Mouse (Mus musculus) heart, embryonic 15.5 days (tissue): ENCODE measurements around the gene Pygm. TPM values are rescaled to one million over a fixed set of nuclear protein-coding genes. Genes with fewer than 3 reads are reported as not detected.

Experiments used
- ATAC-seq: fragments of 200-750 bp; cut with Nextera tagmentation; replicated peaks from 2 replicates; pipeline ENCODE4 v1.8.0; 2017; ENCODE audit warnings: low read depth, moderate TSS enrichment; ENCODE audit not compliant: insufficient number of reproducible peaks, insufficient read depth, low FRiP score
- H3K27ac ChIP-seq: fragments of 300-500 bp; sonication (generic); 2 replicates; pipeline ENCODE4 v1.5.1; 2015; ENCODE audit warnings: mild to moderate bottlenecking, inconsistent platforms
- H3K27me3 ChIP-seq: fragments of 300-500 bp; sonication (generic); 2 replicates; pipeline ENCODE4 v1.6.1; 2015; ENCODE audit warnings: inconsistent platforms
- H3K36me3 ChIP-seq: fragments of 300-500 bp; sonication (generic); 2 replicates; pipeline ENCODE4 v1.6.1; 2015; ENCODE audit warnings: mild to moderate bottlenecking, inconsistent platforms
- H3K4me1 ChIP-seq: fragments of 300-500 bp; sonication (generic); replicated peaks from 2 replicates; pipeline ENCODE4 v1.6.1; 2015; ENCODE audit warnings: inconsistent platforms
- H3K4me2 ChIP-seq: fragments of 300-500 bp; sonication (generic); 2 replicates; pipeline ENCODE4 v1.6.1; 2015; ENCODE audit warnings: inconsistent platforms, mild to moderate bottlenecking, moderate library complexity
- H3K4me3 ChIP-seq: fragments of 300-500 bp; sonication (generic); 2 replicates; pipeline ENCODE4 v1.5.1; 2015; ENCODE audit warnings: mild to moderate bottlenecking, inconsistent platforms
- H3K9ac ChIP-seq: fragments of 300-500 bp; sonication (generic); 2 replicates; pipeline ENCODE4 v1.6.1; 2015; ENCODE audit warnings: mild to moderate bottlenecking, inconsistent platforms
- H3K9me3 ChIP-seq: fragments of 300-500 bp; sonication (generic); replicated peaks from 2 replicates; pipeline ENCODE4 v1.6.1; 2016; ENCODE audit warnings: inconsistent platforms
- WGBS: fragments of 180-500 bp; shearing (Covaris S2); methylation state at CpG from one replicate; pipeline ENCODE4 v1.1.7; 2015; ENCODE audit warnings: mixed read lengths; 5-methylcytosine and 5-hydroxymethylcytosine counted together
- polyA plus RNA-seq: library from polyadenylated mRNA; unstranded; fragments of >200 nt; fragmentation: Nextera tagmentation; extraction: Ambion mirVana; gene quantifications from 2 replicates; pipeline ENCODE4 v1.2.1, GENCODE M21; 2015

Gene Pygm
- polyA plus RNA-seq, 1 experiment from 2014 or later: 297 TPM

- peak overlapping the region; percentile 100 for H3K4me2 ChIP-seq
- H3K9me3 ChIP-seq: no peaks in the 10 kb centered on the region
- H3K27ac ChIP-seq: peak overlapping the region; percentile 74
- H3K36me3 ChIP-seq: peaks cover 3% of the 10 kb centered on the region; the same call in 1 of the 2 replicates
- peak; percentile 2; the same call in 1 of the 2 replicates for ATAC-seq
- peak overlapping the region; percentile 69 for H3K4me3 ChIP-seq
- 2% methylated on average over 29 of the region's 29 CpGs for WGBS
- H3K9ac ChIP-seq: peak overlapping the region; percentile 72
- peaks cover 18% of the 10 kb centered on the region; the same call in 1 of the 2 replicates for H3K27me3 ChIP-seq
- peaks cover 38% of the 10 kb centered on the region for H3K4me1 ChIP-seq
These were observed 16.2 kb downstream of the Pygm start for GRCm38 (mm10) chr19:6400096-6401086.

GRCm38 (mm10) chr19:6401131-6401815 is 17.1 kb downstream of the Pygm start:
- Histone ChIP-seq H3K9ac (peak overlapping the region; percentile 46), H3K4me2 (peak overlapping the region; percentile 100), H3K27ac (peak overlapping the region; percentile 74), H3K9me3 (no peaks in the 10 kb centered on the region), H3K36me3 (peaks cover 1% of the 10 kb centered on the region; the same call in 1 of the 2 replicates), H3K4me3 (peak overlapping the region; percentile 69), H3K27me3 (peaks cover 18% of the 10 kb centered on the region; the same call in 1 of the 2 replicates), H3K4me1 (peaks cover 38% of the 10 kb centered on the region)
- peak; percentile 25 for ATAC-seq
- under 1% methylated on average over 32 of the region's 32 CpGs for WGBS

- 11% methylated on average over 9 of the region's 9 CpGs for WGBS
- Histone ChIP-seq H3K27ac (peak overlapping the region; percentile 74; the same call in 1 of the 2 replicates), H3K27me3 (peaks cover 18% of the 10 kb centered on the region; the same call in 1 of the 2 replicates), H3K36me3 (no peaks in the 10 kb centered on the region; the same call in 1 of the 2 replicates), H3K4me3 (peak overlapping the region; percentile 69), H3K9ac (peak overlapping the region; percentile 46), H3K4me1 (peaks cover 38% of the 10 kb centered on the region), H3K4me2 (peak overlapping the region; percentile 100), H3K9me3 (no peaks in the 10 kb centered on the region)
- no peak for ATAC-seq
These were observed 17.8 kb downstream of the Pygm start for GRCm38 (mm10) chr19:6401951-6402350.

- no peak for ATAC-seq
- H3K4me2 ChIP-seq: no peak overlapping the region
- H3K36me3 ChIP-seq: no peaks in the 10 kb centered on the region
- no peak overlapping the region for H3K4me3 ChIP-seq
- no peaks in the 10 kb centered on the region for H3K9me3 ChIP-seq
- H3K4me1 ChIP-seq: peaks cover 31% of the 10 kb centered on the region
- WGBS: 84% methylated on average over 10 of the region's 10 CpGs
- no peak overlapping the region for H3K9ac ChIP-seq
- no peak overlapping the region for H3K27ac ChIP-seq
- H3K27me3 ChIP-seq: peaks cover 18% of the 10 kb centered on the region; the same call in 1 of the 2 replicates
These were observed 19.7 kb downstream of the Pygm start for GRCm38 (mm10) chr19:6403869-6404268.

GRCm38 (mm10) chr19:6405433-6405832 is 21.2 kb downstream of the Pygm start:
- WGBS: 76% methylated on average over 10 of the region's 10 CpGs
- Histone ChIP-seq H3K36me3 (no peaks in the 10 kb centered on the region), H3K9ac (no peak overlapping the region), H3K4me2 (no peak overlapping the region), H3K27me3 (peaks cover 18% of the 10 kb centered on the region; the same call in 1 of the 2 replicates), H3K27ac (no peak overlapping the region), H3K4me3 (no peak overlapping the region), H3K4me1 (peaks cover 17% of the 10 kb centered on the region), H3K9me3 (no peaks in the 10 kb centered on the region)
- no peak for ATAC-seq

- no peak for ATAC-seq
- peaks cover under 1% of the 10 kb centered on the region for H3K4me1 ChIP-seq
- peaks cover 14% of the 10 kb centered on the region; the same call in 1 of the 2 replicates for H3K27me3 ChIP-seq
- 81% methylated on average over 8 of the region's 8 CpGs for WGBS
- no peaks in the 10 kb centered on the region for H3K36me3 ChIP-seq
- no peak overlapping the region for H3K4me3 ChIP-seq
- H3K9me3 ChIP-seq: no peaks in the 10 kb centered on the region
- H3K9ac ChIP-seq: no peak overlapping the region
- no peak overlapping the region for H3K27ac ChIP-seq
- H3K4me2 ChIP-seq: no peak overlapping the region
These were observed 22.9 kb downstream of the Pygm start for GRCm38 (mm10) chr19:6407109-6407508.

- ATAC-seq: no peak
- no peak overlapping the region for H3K4me2 ChIP-seq
- no peaks in the 10 kb centered on the region for H3K4me1 ChIP-seq
- H3K36me3 ChIP-seq: no peaks in the 10 kb centered on the region
- H3K9ac ChIP-seq: no peak overlapping the region
- no peak overlapping the region for H3K27ac ChIP-seq
- H3K4me3 ChIP-seq: no peak overlapping the region
- WGBS: 66% methylated on average over 16 of the region's 16 CpGs
- H3K27me3 ChIP-seq: peaks cover 7% of the 10 kb centered on the region; the same call in 1 of the 2 replicates
- H3K9me3 ChIP-seq: no peaks in the 10 kb centered on the region
These were observed 23.8 kb downstream of the Pygm start for GRCm38 (mm10) chr19:6407816-6408510.

- Histone ChIP-seq H3K4me1 (no peaks in the 10 kb centered on the region), H3K9me3 (no peaks in the 10 kb centered on the region), H3K27me3 (0 out of 2 replicates have a peak, but pooled peaks cover under 1% of the 10 kb centered on the region), H3K4me2 (no peak overlapping the region), H3K36me3 (no peaks in the 10 kb centered on the region), H3K27ac (no peak overlapping the region), H3K4me3 (no peak overlapping the region), H3K9ac (no peak overlapping the region)
- 76% methylated on average over 8 of the region's 8 CpGs for WGBS
- ATAC-seq: no peak
These were observed 24.6 kb downstream of the Pygm start for GRCm38 (mm10) chr19:6408749-6409148.

- no peak overlapping the region for H3K9ac ChIP-seq
- no peak for ATAC-seq
- no peaks in the 10 kb centered on the region for H3K4me1 ChIP-seq
- no peaks in the 10 kb centered on the region for H3K36me3 ChIP-seq
- H3K27ac ChIP-seq: no peak overlapping the region
- 74% methylated on average over 5 of the region's 5 CpGs for WGBS
- no peaks in the 10 kb centered on the region for H3K27me3 ChIP-seq
- no peak overlapping the region for H3K4me3 ChIP-seq
- H3K4me2 ChIP-seq: no peak overlapping the region
- H3K9me3 ChIP-seq: no peaks in the 10 kb centered on the region
These were observed 25.0 kb downstream of the Pygm start for GRCm38 (mm10) chr19:6409176-6409575.

- no peaks in the 10 kb centered on the region for H3K27me3 ChIP-seq
- no peak overlapping the region for H3K27ac ChIP-seq
- no peak overlapping the region for H3K9ac ChIP-seq
- 75% methylated on average over 5 of the region's 5 CpGs for WGBS
- ATAC-seq: no peak
- H3K4me3 ChIP-seq: no peak overlapping the region
- H3K9me3 ChIP-seq: no peaks in the 10 kb centered on the region
- no peak overlapping the region for H3K4me2 ChIP-seq
- H3K36me3 ChIP-seq: no peaks in the 10 kb centered on the region
- H3K4me1 ChIP-seq: no peaks in the 10 kb centered on the region
These were observed 25.7 kb downstream of the Pygm start for GRCm38 (mm10) chr19:6409936-6410335.
